Mouse (Mus musculus): Measurements from ENCODE around the gene Fate1. TPM values are rescaled to one million over a fixed set of nuclear protein-coding genes. Genes with fewer than 3 reads are reported as not detected.

Gene Fate1
- polyA plus RNA-seq, 2 experiments, result 0.25 TPM; not detected in 1

DNA sequence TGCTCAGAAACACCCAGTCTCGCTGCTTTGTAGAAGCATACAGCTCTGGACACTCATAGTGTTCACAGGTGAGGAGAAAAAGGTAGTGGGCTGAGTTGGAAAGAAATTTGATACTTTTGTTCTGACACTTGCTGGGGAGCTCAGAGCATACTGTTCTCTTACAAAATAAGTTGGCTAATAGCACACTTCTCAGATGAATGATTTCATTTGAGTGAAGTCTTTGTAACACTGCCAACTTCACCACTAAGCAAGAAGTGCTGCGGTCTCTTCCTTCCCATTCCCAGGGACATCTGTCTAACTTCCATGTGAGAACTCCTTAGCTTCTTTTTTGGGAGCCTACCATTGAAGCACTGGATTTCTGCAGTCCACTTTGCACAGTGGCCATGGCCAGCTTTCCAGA is 10.4 kb downstream of the Fate1 start:
- 63% methylated on average over 2 of the region's 2 CpGs for WGBS
- DNase-seq (ENCODE audit: low spot score) (no peak), ATAC-seq (ENCODE audit: low FRiP score, low read depth) (no peak)
- Histone ChIP-seq H3K9ac (ENCODE audit: low read depth, low read length, severe bottlenecking) (no peak overlapping the region), H3K27me3 (ENCODE audit: control insufficient read depth, insufficient read depth, low read length) (no peaks in the 10 kb centered on the region), H3K36me3 (ENCODE audit: control insufficient read depth, insufficient read depth, low read length) (no peaks in the 10 kb centered on the region), H3K4me1 (ENCODE audit: control insufficient read depth, insufficient read depth, low read length) (no peaks in the 10 kb centered on the region), H3K4me2 (replicated peaks; ENCODE audit: low read depth, low read length, severe bottlenecking) (no peak overlapping the region), H3K9me3 (ENCODE audit: control insufficient read depth, low read length) (no peaks in the 10 kb centered on the region), H3K27ac (replicated peaks; ENCODE audit: low read depth, low read length) (no peak overlapping the region), H3K4me3 (replicated peaks; ENCODE audit: low read length) (no peak overlapping the region)
- TF ChIP-seq POLR2A (IDR thresholded peaks at IDR 0.05; ENCODE audit: borderline replicate concordance, extremely low read depth, insufficient read depth, insufficient read length), result no peak

DNA sequence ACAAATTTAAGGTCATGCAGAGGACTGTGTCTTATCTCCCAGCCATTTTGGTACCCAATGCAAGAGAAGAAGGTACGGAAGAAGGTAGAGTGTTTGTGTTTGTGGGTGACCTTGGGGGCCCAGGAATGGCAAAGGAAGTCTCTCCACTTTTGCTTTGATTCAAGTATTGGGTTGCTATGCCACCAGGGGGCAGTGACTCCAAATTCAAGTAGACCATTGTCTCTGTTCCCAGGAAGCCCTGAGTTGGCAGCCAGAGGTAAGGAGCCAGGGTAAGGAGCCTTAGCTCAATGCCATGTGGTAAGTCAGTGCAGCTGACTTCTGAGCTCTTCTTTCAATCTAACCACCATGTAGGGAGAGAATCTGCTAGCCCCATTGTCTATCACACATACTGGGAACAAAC is 11.0 kb downstream of the Fate1 start:
- Histone ChIP-seq H3K4me1 (ENCODE audit: control insufficient read depth, insufficient read depth, low read length) (no peaks in the 10 kb centered on the region), H3K9me3 (ENCODE audit: control insufficient read depth, low read length) (no peaks in the 10 kb centered on the region), H3K27ac (replicated peaks; ENCODE audit: low read depth, low read length) (no peak overlapping the region), H3K9ac (ENCODE audit: low read depth, low read length, severe bottlenecking) (no peak overlapping the region), H3K36me3 (ENCODE audit: control insufficient read depth, insufficient read depth, low read length) (no peaks in the 10 kb centered on the region), H3K27me3 (ENCODE audit: control insufficient read depth, insufficient read depth, low read length) (no peaks in the 10 kb centered on the region), H3K4me2 (replicated peaks; ENCODE audit: low read depth, low read length, severe bottlenecking) (no peak overlapping the region), H3K4me3 (replicated peaks; ENCODE audit: low read length) (no peak overlapping the region)
- no peak for ATAC-seq (ENCODE audit: low FRiP score, low read depth)
- no peak for DNase-seq (ENCODE audit: low spot score)
- TF ChIP-seq POLR2A (IDR thresholded peaks at IDR 0.05; ENCODE audit: borderline replicate concordance, extremely low read depth, insufficient read depth, insufficient read length), result no peak
- 75% methylated on average over 1 of the region's 1 CpGs for WGBS

DNA sequence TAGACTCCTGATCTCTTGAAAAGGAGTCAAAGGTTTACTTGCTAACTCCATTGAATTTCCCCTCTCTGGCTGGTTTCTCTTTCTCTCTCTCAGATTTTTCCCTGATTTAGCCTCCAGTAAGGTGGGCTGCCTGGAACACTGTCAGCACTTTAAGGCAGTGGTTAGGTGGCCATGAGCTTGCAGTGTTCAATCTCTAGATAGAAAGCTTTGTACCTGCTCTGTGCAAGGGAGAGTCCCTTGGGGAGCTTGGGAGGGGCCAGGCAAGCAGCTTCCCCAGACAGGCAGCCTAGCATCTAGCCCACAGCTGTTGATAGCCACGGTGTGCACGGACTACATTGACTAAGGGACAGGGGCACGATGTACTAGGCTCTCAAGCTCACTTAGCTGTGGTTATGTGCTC is 18.8 kb downstream of the Fate1 start, which contains the start of gene Cnga2:
TSS of gene Cnga2 (plus strand) at position 301 of the 400 bp plus-strand sequence.
- TF ChIP-seq POLR2A (IDR thresholded peaks at IDR 0.05; ENCODE audit: borderline replicate concordance, extremely low read depth, insufficient read depth, insufficient read length), result no peak
- no peak for DNase-seq (ENCODE audit: low spot score)
- ATAC-seq (ENCODE audit: low FRiP score, low read depth), result no peak
- H3K27me3 ChIP-seq (ENCODE audit: control insufficient read depth, insufficient read depth, low read length), result no peaks in the 10 kb centered on the region
- no peak within 1 kb of the TSS for H3K27ac ChIP-seq (replicated peaks; ENCODE audit: low read depth, low read length)
- H3K4me3 ChIP-seq (replicated peaks; ENCODE audit: low read length), result no peak within 1 kb of the TSS
- no peak within 1 kb of the TSS for H3K9ac ChIP-seq (ENCODE audit: low read depth, low read length, severe bottlenecking)
- no peaks in the 10 kb centered on the region for H3K9me3 ChIP-seq (ENCODE audit: control insufficient read depth, low read length)
- H3K4me2 ChIP-seq (replicated peaks; ENCODE audit: low read depth, low read length, severe bottlenecking), result no peak within 1 kb of the TSS
- 80% methylated on average over 3 of the region's 3 CpGs for WGBS
- no peaks in the 10 kb centered on the region for H3K4me1 ChIP-seq (ENCODE audit: control insufficient read depth, insufficient read depth, low read length)
- no peaks in the 10 kb centered on the region for H3K36me3 ChIP-seq (ENCODE audit: control insufficient read depth, insufficient read depth, low read length)

DNA sequence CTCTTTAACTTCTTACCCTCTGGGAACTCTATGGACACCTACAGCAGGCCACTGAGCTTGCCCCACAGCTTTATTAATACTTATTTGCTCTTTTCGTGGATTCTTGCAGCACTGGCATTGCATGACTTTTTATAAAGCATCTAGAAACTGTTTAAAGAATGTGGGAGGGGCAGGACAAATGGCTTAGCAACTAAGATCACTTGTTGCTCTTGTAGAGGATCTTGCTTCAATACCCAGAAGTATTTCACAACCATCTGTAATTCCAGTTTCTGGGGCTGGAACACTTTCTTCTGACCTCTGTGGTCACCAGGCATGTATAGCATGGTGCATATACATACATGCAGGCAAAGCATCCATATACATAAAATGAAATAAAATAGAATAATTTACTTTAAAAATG is 23.2 kb downstream of the Fate1 start:
- no peaks in the 10 kb centered on the region for H3K4me1 ChIP-seq (ENCODE audit: control insufficient read depth, insufficient read depth, low read length)
- no peak for ATAC-seq (ENCODE audit: low FRiP score, low read depth)
- H3K4me3 ChIP-seq (replicated peaks; ENCODE audit: low read length), result no peak overlapping the region
- H3K27me3 ChIP-seq (ENCODE audit: control insufficient read depth, insufficient read depth, low read length), result no peaks in the 10 kb centered on the region
- no peak for DNase-seq (ENCODE audit: low spot score)
- TF ChIP-seq POLR2A (IDR thresholded peaks at IDR 0.05; ENCODE audit: borderline replicate concordance, extremely low read depth, insufficient read depth, insufficient read length), result no peak
- 73% methylated on average over 1 of the region's 1 CpGs for WGBS
- no peak overlapping the region for H3K27ac ChIP-seq (replicated peaks; ENCODE audit: low read depth, low read length)
- H3K4me2 ChIP-seq (replicated peaks; ENCODE audit: low read depth, low read length, severe bottlenecking), result no peak overlapping the region
- no peak overlapping the region for H3K9ac ChIP-seq (ENCODE audit: low read depth, low read length, severe bottlenecking)
- H3K9me3 ChIP-seq (ENCODE audit: control insufficient read depth, low read length), result no peaks in the 10 kb centered on the region
- H3K36me3 ChIP-seq (ENCODE audit: control insufficient read depth, insufficient read depth, low read length), result no peaks in the 10 kb centered on the region

DNA sequence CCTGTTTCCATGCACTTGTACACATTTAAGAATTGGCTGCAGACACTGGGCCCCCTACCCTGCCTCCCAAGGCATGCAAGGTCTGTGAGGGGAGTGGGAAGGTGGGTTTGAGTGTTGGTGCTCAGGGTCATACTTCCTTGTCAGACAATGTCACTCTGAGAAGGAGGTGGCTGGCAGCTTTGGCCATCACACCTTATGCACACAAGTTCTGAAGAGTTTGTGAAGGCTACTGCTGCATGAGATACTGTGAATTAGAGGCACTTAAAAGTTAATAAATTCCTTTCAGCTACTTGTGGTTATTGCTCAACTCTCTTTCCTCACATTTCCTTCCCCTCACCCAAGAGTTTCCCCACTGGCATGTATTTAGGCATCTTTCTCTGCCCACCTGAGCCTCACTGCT is 37.1 kb downstream of the Fate1 start:
- Histone ChIP-seq H3K27ac (replicated peaks; ENCODE audit: low read depth, low read length) (no peak overlapping the region), H3K9ac (ENCODE audit: low read depth, low read length, severe bottlenecking) (no peak overlapping the region), H3K4me1 (ENCODE audit: control insufficient read depth, insufficient read depth, low read length) (no peaks in the 10 kb centered on the region), H3K36me3 (ENCODE audit: control insufficient read depth, insufficient read depth, low read length) (no peaks in the 10 kb centered on the region), H3K27me3 (ENCODE audit: control insufficient read depth, insufficient read depth, low read length) (no peaks in the 10 kb centered on the region), H3K4me3 (replicated peaks; ENCODE audit: low read length) (no peak overlapping the region), H3K4me2 (replicated peaks; ENCODE audit: low read depth, low read length, severe bottlenecking) (no peak overlapping the region), H3K9me3 (ENCODE audit: control insufficient read depth, low read length) (no peaks in the 10 kb centered on the region)
- DNase-seq (ENCODE audit: low spot score) (no peak), ATAC-seq (ENCODE audit: low FRiP score, low read depth) (no peak)
- no peak for TF ChIP-seq POLR2A (IDR thresholded peaks at IDR 0.05; ENCODE audit: borderline replicate concordance, extremely low read depth, insufficient read depth, insufficient read length)

DNA sequence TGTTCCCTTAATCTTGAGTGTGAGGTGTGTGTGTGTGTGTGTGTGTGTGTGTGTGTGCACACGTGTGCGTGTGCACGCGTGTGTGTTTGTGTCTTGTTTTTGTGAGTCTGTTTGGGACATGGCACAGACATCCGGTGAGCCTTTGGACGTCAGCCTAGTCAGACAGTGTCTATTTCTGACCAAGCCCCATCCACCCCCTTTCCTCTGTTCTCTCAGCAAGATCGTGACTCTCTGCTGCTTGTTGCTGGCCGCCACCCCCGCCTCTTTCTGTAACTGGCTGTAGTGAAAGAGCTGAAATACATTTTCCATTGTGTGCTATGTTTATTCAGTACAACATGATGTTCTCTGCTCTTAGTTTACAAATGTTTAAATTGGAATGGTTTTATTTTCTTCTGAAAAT is 39.5 kb downstream of the Fate1 start:
- ATAC-seq (ENCODE audit: low FRiP score, low read depth), result no peak
- TF ChIP-seq POLR2A (IDR thresholded peaks at IDR 0.05; ENCODE audit: borderline replicate concordance, extremely low read depth, insufficient read depth, insufficient read length), result no peak
- 74% methylated on average over 9 of the region's 9 CpGs for WGBS
- H3K4me3 ChIP-seq (replicated peaks; ENCODE audit: low read length), result no peak overlapping the region
- DNase-seq (ENCODE audit: low spot score), result no peak
- H3K9ac ChIP-seq (ENCODE audit: low read depth, low read length, severe bottlenecking), result no peak overlapping the region
- H3K4me2 ChIP-seq (replicated peaks; ENCODE audit: low read depth, low read length, severe bottlenecking), result no peak overlapping the region
- H3K9me3 ChIP-seq (ENCODE audit: control insufficient read depth, low read length), result no peaks in the 10 kb centered on the region
- no peaks in the 10 kb centered on the region for H3K27me3 ChIP-seq (ENCODE audit: control insufficient read depth, insufficient read depth, low read length)
- H3K36me3 ChIP-seq (ENCODE audit: control insufficient read depth, insufficient read depth, low read length), result no peaks in the 10 kb centered on the region
- H3K4me1 ChIP-seq (ENCODE audit: control insufficient read depth, insufficient read depth, low read length), result no peaks in the 10 kb centered on the region
- no peak overlapping the region for H3K27ac ChIP-seq (replicated peaks; ENCODE audit: low read depth, low read length)

All from limb, embryonic 14.5 days (tissue).